Mouse (Mus musculus) limb, embryonic 13.5 days (tissue): ENCODE results near the gene Ahdc1. TPM values are rescaled to one million over a fixed set of nuclear protein-coding genes. Genes with fewer than 3 reads are reported as not detected.
A peak's percentile ranks its signal among the peaks of the same experiment; 100 is the strongest.

Experiments
- ATAC-seq: fragments of 200-750 bp; cut with Nextera tagmentation; 2 replicates; pipeline ENCODE4 v1.8.0; 2017; ENCODE audit warnings: low read depth, moderate number of reproducible peaks, moderate TSS enrichment; ENCODE audit not compliant: low FRiP score
- H3K27ac ChIP-seq: fragments of 300-500 bp; sonication (generic); 2 replicates; pipeline ENCODE4 v1.5.1; 2015; ENCODE audit warnings: inconsistent platforms, mild to moderate bottlenecking, moderate library complexity
- H3K27me3 ChIP-seq: fragments of 300-500 bp; sonication (generic); 2 replicates; pipeline ENCODE4 v1.6.1; 2015; ENCODE audit warnings: mild to moderate bottlenecking, inconsistent platforms
- H3K36me3 ChIP-seq: fragments of 300-500 bp; sonication (generic); 2 replicates; pipeline ENCODE4 v1.6.1; 2015; ENCODE audit warnings: inconsistent platforms, mild to moderate bottlenecking, moderate library complexity
- H3K4me1 ChIP-seq: fragments of 300-500 bp; sonication (generic); 2 replicates; pipeline ENCODE4 v1.6.1; 2015; ENCODE audit warnings: inconsistent platforms
- H3K4me2 ChIP-seq: fragments of 300-500 bp; sonication (generic); replicated peaks from 2 replicates; pipeline ENCODE4 v1.6.1; 2015; ENCODE audit warnings: inconsistent platforms, mild to moderate bottlenecking, moderate library complexity
- H3K4me3 ChIP-seq: fragments of 300-500 bp; sonication (generic); 2 replicates; pipeline ENCODE4 v1.5.1; 2015; ENCODE audit warnings: moderate library complexity, mild to moderate bottlenecking, inconsistent platforms
- H3K9ac ChIP-seq: fragments of 300-500 bp; sonication (generic); 2 replicates; pipeline ENCODE4 v1.6.1; 2015; ENCODE audit warnings: mild to moderate bottlenecking, inconsistent platforms
- H3K9me3 ChIP-seq: fragments of 300-500 bp; sonication (generic); 2 replicates; pipeline ENCODE4 v1.6.1; 2016; ENCODE audit warnings: inconsistent platforms
- WGBS: fragments of 180-500 bp; shearing (Covaris S2); methylation state at CpG from one replicate; pipeline ENCODE4 v1.1.7; 2015; 5-methylcytosine and 5-hydroxymethylcytosine counted together
- polyA plus RNA-seq: library from polyadenylated mRNA; unstranded; fragments of >200 nt; fragmentation: Nextera tagmentation; extraction: Ambion mirVana; gene quantifications from 2 replicates; pipeline ENCODE4 v1.2.1, GENCODE M21; 2015

Gene Ahdc1
- polyA plus RNA-seq, 1 experiment from 2014 or later = 11.3 TPM

DNA sequence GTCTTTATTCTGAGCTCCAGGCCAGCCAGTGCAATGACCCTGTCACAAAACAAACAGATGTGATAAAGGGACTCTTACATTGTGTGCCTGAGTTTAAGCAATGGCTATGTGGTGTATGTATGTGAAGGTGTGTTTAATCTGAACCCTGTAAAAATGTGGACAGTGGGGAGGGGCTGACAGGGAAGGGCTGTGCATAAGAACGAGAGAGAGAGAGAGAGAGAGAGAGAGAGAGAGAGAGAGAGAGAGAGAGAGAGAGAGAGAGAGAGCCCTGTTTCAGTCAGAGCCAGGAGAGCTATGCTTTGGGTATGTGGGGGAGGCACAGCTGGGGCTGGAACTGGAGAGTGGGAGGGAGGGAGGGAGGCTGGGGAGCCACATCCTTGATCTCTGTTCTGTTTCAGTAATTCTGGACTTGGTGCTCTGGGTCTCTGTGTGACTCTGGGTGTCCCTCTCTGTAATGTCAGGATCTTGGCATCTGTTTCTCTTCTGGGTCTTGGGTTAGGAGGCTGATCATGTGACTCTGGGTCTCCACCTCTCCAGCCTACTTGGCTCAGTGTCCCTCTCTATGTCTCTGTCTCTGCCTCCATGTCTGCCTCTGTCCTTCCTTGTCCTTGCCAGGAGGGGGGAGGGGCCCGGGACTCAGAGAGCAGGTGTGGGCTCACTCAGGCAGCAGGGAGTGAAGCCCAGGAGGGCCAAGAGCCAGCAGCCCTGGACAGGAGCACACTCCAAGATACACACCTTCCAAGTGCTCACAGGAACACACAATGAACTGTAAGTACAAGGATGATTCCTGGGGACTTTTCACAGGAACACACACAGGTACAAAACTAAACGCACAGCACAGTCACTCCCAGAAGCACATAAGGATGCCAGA, 73.2 kb downstream of the Ahdc1 start:
- ATAC-seq = peak; percentile 12; the same call in 1 of the 2 replicates
- H3K9me3 ChIP-seq = no peaks in the 10 kb centered on the region
- H3K4me1 ChIP-seq = peaks cover 49% of the 10 kb centered on the region
- H3K9ac ChIP-seq = peak overlapping the region; percentile 67
- no peaks in the 10 kb centered on the region for H3K27me3 ChIP-seq
- 4% methylated on average over 3 of the region's 3 CpGs for WGBS
- peaks cover 20% of the 10 kb centered on the region for H3K36me3 ChIP-seq
- H3K4me3 ChIP-seq = peak overlapping the region; percentile 46
- peak overlapping the region; percentile 77 for H3K27ac ChIP-seq
- H3K4me2 ChIP-seq = peak overlapping the region; percentile 97

DNA sequence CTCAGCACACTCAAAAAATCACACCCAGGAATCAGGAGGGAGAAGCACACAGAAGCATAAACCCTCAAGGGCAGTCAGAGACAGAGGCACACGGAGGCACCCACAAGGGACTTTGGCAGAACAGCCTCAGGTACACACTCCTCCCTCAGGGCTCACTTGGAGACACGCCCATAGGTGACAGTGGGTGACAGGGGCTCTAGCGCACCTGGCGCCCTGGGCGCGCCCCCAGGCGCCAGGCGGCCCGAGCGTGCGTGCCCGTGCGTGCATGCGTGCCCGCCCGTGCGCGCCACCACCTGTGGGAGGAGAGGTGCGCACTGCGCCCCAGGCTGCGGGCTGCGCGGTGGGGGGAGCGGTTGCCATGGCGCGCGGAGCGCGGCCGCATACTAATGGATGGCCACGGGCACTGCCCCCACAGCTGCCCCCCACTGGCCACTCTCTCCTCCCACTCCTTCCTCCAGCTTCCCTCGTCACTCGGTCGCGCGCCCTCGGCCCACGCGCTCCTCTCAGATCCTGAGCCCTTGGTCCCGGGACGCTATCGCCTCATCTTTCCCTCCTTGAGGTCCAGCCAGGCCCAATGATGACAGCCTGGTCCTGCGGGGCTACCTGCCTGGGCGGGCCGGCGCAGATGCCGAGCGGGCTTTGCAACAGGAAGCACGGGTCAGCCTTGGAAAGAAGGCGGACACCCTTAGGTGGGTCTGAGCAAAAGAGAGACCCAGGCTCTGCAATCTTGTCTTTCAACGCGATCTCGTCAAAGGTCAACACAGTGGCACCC, 74.1 kb downstream of the Ahdc1 start:
- peak overlapping the region; percentile 67 for H3K9ac ChIP-seq
- peak overlapping the region; percentile 97 for H3K4me2 ChIP-seq
- ATAC-seq = peak; percentile 14; the same call in 1 of the 2 replicates
- H3K27me3 ChIP-seq = no peaks in the 10 kb centered on the region
- H3K9me3 ChIP-seq = no peaks in the 10 kb centered on the region
- under 1% methylated on average over 38 of the region's 53 CpGs for WGBS
- H3K4me3 ChIP-seq = peak overlapping the region; percentile 46
- H3K27ac ChIP-seq = peak overlapping the region; percentile 77
- peaks cover 10% of the 10 kb centered on the region for H3K36me3 ChIP-seq
- peaks cover 59% of the 10 kb centered on the region for H3K4me1 ChIP-seq

DNA sequence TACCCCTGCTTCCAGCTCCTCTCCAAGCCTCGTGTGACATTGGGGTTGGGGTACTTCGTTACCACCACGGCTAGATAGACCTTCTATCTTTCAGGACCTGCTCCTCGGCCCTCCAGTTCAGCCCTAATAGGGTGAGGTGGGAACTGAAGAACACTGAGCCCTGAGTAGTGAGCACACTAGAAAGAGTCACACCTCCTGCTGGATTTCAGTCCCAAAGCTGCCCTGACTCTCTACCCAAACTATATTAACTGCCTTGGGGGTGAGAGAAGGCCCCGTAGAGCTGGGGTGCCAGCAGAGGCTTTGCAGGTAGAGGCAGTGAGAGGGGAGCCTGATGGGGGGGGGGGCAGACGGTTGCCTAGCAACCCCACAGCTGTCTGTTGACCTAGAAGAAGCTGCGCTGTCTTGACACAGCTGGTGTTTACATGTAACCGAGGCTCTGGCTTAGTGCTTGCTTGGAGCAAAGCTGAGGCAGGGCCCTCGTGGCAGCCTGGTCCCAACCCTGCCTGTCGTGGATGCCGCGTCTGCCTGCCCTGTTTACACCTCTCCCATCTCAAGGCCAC, 74.8 kb downstream of the Ahdc1 start:
- 11% methylated on average over 12 of the region's 12 CpGs for WGBS
- ATAC-seq = no peak
- peak overlapping the region; percentile 46 for H3K4me3 ChIP-seq
- no peaks in the 10 kb centered on the region for H3K27me3 ChIP-seq
- peak overlapping the region; percentile 77 for H3K27ac ChIP-seq
- H3K4me1 ChIP-seq = peaks cover 66% of the 10 kb centered on the region
- H3K4me2 ChIP-seq = peak overlapping the region; percentile 97
- H3K9me3 ChIP-seq = no peaks in the 10 kb centered on the region
- peaks cover 3% of the 10 kb centered on the region; the same call in 1 of the 2 replicates for H3K36me3 ChIP-seq
- H3K9ac ChIP-seq = peak overlapping the region; percentile 67; the same call in 1 of the 2 replicates

- peak overlapping the region; percentile 58 for H3K27ac ChIP-seq
- no peak overlapping the region for H3K4me2 ChIP-seq
- WGBS = 89% methylated on average over 6 of the region's 6 CpGs
- ATAC-seq = no peak
- peaks cover 79% of the 10 kb centered on the region for H3K4me1 ChIP-seq
- H3K9ac ChIP-seq = 0 out of 2 replicates have a peak overlapping the region, but pooled peaks have one; percentile 31
- H3K36me3 ChIP-seq = no peaks in the 10 kb centered on the region
- H3K4me3 ChIP-seq = no peak overlapping the region
- no peaks in the 10 kb centered on the region for H3K9me3 ChIP-seq
- H3K27me3 ChIP-seq = no peaks in the 10 kb centered on the region
Observed at GRCm38 (mm10) chr4:133087177-133087714, 76.2 kb downstream of the Ahdc1 start.

DNA sequence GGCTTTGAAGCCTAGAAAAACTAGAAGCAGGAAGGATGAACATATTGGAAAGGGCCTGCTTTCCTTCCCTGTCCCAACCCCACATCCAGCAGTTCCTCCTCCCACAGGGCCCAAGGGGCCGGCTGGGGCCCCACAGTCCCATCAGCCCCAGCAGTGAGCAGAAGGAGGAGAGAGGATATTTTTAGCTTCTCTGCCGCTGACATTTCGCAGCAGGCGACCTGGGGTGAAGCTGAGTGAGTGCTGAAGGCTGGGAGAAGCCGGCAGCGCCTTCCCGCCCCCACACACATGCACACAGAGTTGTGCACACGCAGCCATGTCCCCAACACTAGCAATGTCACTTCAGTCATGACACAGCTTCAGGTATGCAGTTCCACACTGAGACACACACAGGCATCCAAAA, 76.8 kb downstream of the Ahdc1 start:
- H3K27ac ChIP-seq = peak overlapping the region; percentile 58
- no peak overlapping the region for H3K9ac ChIP-seq
- WGBS = 35% methylated on average over 8 of the region's 8 CpGs
- H3K4me1 ChIP-seq = peaks cover 85% of the 10 kb centered on the region
- no peak overlapping the region for H3K4me3 ChIP-seq
- H3K4me2 ChIP-seq = no peak overlapping the region
- ATAC-seq = no peak
- H3K27me3 ChIP-seq = no peaks in the 10 kb centered on the region
- H3K36me3 ChIP-seq = no peaks in the 10 kb centered on the region
- no peaks in the 10 kb centered on the region for H3K9me3 ChIP-seq

GRCm38 (mm10) chr4:133089319-133089718, 78.3 kb downstream of the Ahdc1 start:
- H3K4me3 ChIP-seq = no peak overlapping the region
- H3K36me3 ChIP-seq = no peaks in the 10 kb centered on the region
- no peaks in the 10 kb centered on the region for H3K9me3 ChIP-seq
- peak overlapping the region; percentile 92 for H3K27ac ChIP-seq
- no peaks in the 10 kb centered on the region for H3K27me3 ChIP-seq
- H3K4me1 ChIP-seq = peaks cover 90% of the 10 kb centered on the region
- 71% methylated on average over 9 of the region's 9 CpGs for WGBS
- H3K9ac ChIP-seq = no peak overlapping the region
- ATAC-seq = no peak
- no peak overlapping the region for H3K4me2 ChIP-seq

DNA sequence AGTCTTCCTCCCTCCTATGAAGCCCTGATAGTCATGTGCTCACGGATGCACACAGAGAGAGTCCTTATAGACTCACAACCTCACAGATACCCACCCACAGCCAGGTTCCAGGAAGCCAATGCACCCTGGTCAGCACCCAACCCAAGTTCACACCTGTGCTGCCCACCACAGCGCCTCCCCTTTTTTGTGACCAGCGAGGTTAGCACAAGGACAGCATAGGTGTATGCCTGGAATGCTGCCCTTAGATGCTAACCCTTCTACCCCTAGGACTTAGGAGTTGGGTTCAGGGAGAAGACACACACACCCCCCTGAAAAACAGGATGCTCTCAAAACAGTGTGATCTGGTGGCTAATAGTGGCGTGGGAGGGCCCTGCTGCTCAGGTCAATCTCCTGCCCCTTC, 78.7 kb downstream of the Ahdc1 start:
- Histone ChIP-seq H3K9ac (no peak overlapping the region), H3K36me3 (no peaks in the 10 kb centered on the region), H3K4me3 (no peak overlapping the region), H3K27me3 (no peaks in the 10 kb centered on the region), H3K4me1 (peaks cover 90% of the 10 kb centered on the region), H3K4me2 (peak overlapping the region; percentile 51; the same call in 1 of the 2 replicates), H3K9me3 (no peaks in the 10 kb centered on the region), H3K27ac (peak overlapping the region; percentile 92)
- 79% methylated on average over 4 of the region's 4 CpGs for WGBS
- ATAC-seq = no peak

DNA sequence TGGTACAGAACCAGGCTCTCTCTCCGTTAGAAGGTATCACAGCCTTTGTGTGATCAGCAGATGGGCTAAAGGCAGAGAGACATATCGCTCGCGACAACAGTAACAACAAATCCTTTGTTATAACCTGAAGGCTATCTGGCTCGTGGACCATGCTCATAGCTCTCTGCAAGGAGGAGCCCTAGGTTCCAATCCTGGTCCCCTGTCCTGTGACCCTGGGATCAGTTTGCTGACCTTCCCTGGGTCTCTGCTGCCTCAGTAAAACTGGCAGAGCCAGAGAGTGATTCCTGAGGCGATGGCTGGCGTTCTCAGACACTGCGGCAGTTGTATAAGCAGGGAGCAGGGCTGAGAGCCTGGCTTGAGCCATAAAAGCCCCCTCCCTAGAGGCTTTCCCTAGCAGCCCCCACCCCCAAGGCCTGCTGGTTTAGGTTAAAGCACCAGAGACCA, 79.2 kb downstream of the Ahdc1 start:
- H3K27me3 ChIP-seq = no peaks in the 10 kb centered on the region
- peak overlapping the region; percentile 8; the same call in 1 of the 2 replicates for H3K4me3 ChIP-seq
- no peaks in the 10 kb centered on the region for H3K9me3 ChIP-seq
- peaks cover 90% of the 10 kb centered on the region for H3K4me1 ChIP-seq
- peak overlapping the region; percentile 92 for H3K27ac ChIP-seq
- peak overlapping the region; percentile 55 for H3K9ac ChIP-seq
- H3K4me2 ChIP-seq = peak overlapping the region; percentile 51
- 17% methylated on average over 8 of the region's 8 CpGs for WGBS
- H3K36me3 ChIP-seq = no peaks in the 10 kb centered on the region
- peak; percentile 58 for ATAC-seq

GRCm38 (mm10) chr4:133090720-133091458, 79.8 kb downstream of the Ahdc1 start:
- Histone ChIP-seq H3K27me3 (no peaks in the 10 kb centered on the region), H3K9ac (peak overlapping the region; percentile 55), H3K4me2 (peak overlapping the region; percentile 51), H3K9me3 (no peaks in the 10 kb centered on the region), H3K4me1 (peaks cover 89% of the 10 kb centered on the region), H3K27ac (peak overlapping the region; percentile 92), H3K36me3 (no peaks in the 10 kb centered on the region), H3K4me3 (peak overlapping the region; percentile 8; the same call in 1 of the 2 replicates)
- 6% methylated on average over 15 of the region's 18 CpGs for WGBS
- ATAC-seq = peak; percentile 80

DNA sequence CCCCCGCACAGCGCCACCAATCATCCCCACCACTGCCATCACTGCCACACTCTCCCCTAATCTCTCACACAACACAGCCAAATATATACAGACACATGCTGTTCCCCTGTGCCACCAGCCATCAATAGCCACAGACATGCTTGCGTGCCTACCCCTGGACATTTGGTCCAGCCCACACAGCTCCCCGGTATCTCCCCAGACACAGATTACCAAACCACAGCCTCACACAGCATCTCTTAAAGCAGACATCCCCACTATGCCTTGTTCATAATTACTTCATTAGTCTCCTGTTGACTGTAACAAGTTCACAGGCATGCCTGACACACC, 80.4 kb downstream of the Ahdc1 start:
- H3K9ac ChIP-seq = no peak overlapping the region
- H3K4me1 ChIP-seq = peaks cover 84% of the 10 kb centered on the region

GRCm38 (mm10) chr4:133092453-133092901, 81.4 kb downstream of the Ahdc1 start:
- peak overlapping the region; percentile 32; the same call in 1 of the 2 replicates for H3K9ac ChIP-seq
- peaks cover 73% of the 10 kb centered on the region for H3K4me1 ChIP-seq
- 11% methylated on average over 18 of the region's 18 CpGs for WGBS
- peak overlapping the region; percentile 57 for H3K4me2 ChIP-seq
- peak; percentile 16; the same call in 1 of the 2 replicates for ATAC-seq
- H3K9me3 ChIP-seq = no peaks in the 10 kb centered on the region
- H3K27ac ChIP-seq = peak overlapping the region; percentile 92
- H3K4me3 ChIP-seq = 0 out of 2 replicates have a peak overlapping the region, but pooled peaks have one; percentile 8
- no peaks in the 10 kb centered on the region for H3K27me3 ChIP-seq
- H3K36me3 ChIP-seq = no peaks in the 10 kb centered on the region

More for the DNA sequence above, 80.4 kb downstream of the Ahdc1 start:
- peak overlapping the region; percentile 92 for H3K27ac ChIP-seq
- no peaks in the 10 kb centered on the region for H3K27me3 ChIP-seq
- H3K4me3 ChIP-seq = no peak overlapping the region
- 43% methylated on average over 3 of the region's 4 CpGs for WGBS
- no peaks in the 10 kb centered on the region for H3K36me3 ChIP-seq
- peak overlapping the region; percentile 51 for H3K4me2 ChIP-seq
- ATAC-seq = no peak
- no peaks in the 10 kb centered on the region for H3K9me3 ChIP-seq
